Mouse (Mus musculus) cerebellum, adult 2 months (tissue): ENCODE results near the gene Rassf8.

ENCODE experiments used
- CTCF ChIP-seq: fragments of 200-500 bp; IDR thresholded peaks from 2 replicates; pipeline ENCODE4 v1.5.1; 2011; ENCODE audit warnings: low read depth, mild to moderate bottlenecking, control low read depth, low read length, moderate library complexity, borderline replicate concordance; ENCODE audit not compliant: insufficient read depth
- POLR2A ChIP-seq: fragments of 200-500 bp; IDR thresholded peaks from 2 replicates; pipeline ENCODE4 v1.6.1; 2011; ENCODE audit warnings: low read length, control low read depth, borderline replicate concordance; ENCODE audit not compliant: insufficient read depth

DNA sequence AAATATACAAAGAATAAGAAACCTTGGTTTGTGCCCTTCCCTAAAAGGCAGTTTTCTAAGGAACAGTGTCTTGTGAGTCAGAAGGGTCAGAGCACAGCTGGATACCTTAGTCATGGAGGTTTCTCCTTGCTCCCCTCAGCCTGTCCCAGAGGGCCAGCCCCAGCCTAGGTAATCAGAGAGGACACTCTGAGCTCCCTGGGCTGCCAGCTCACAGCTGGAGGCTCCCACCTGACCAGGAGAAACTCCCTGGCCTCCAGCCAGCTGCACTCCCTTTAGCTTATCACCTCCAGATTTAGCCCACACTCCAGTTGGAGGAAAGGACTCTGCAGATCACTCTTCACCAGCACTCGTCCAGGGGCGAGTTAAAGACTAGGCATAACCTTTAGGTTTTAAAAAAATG lies 104.2 kb downstream of the Rassf8 start:
- TF ChIP-seq CTCF, result no peak
- no peak for TF ChIP-seq POLR2A
